Mouse (Mus musculus): Measurements from ENCODE around the gene Fam19a5. TPM values are rescaled to one million over a fixed set of nuclear protein-coding genes. Genes with fewer than 3 reads are reported as not detected.

The Fam19a5 gene
- polyA plus RNA-seq, 1 experiment: 3.7 TPM

DNA sequence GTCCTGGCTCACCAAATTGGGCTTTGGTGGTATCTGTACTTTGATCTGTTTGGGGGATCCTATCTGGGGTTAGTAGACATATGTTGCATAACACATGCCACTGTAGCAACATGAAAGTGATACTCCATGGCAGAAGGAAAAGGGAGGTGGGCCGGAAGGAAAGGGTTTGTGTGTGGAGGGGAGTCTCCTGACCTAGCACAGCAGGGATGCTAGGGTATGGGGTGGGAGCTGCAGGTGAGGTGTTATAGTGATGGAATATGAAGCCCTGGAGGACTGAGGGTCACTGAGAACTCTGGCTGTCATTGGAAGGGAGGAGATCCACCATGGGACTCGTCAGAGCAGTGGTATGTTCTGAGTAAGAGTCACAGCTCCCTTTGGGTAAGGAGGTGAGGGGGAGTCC lies 239.2 kb downstream of the Fam19a5 start:
- Histone ChIP-seq H3K4me1 (ENCODE audit: control insufficient read depth, insufficient read depth, low read length) (no peaks in the 10 kb centered on the region), H3K27ac (ENCODE audit: insufficient read depth, low read length) (no peak overlapping the region), H3K4me3 (ENCODE audit: insufficient read depth, low read length) (no peak overlapping the region)
- TF ChIP-seq CTCF (IDR thresholded peaks at IDR 0.05; ENCODE audit: borderline replicate concordance, insufficient read depth, low read length) (no peak), POLR2A (IDR thresholded peaks at IDR 0.05; ENCODE audit: low read depth, low read length) (no peak)

DNA sequence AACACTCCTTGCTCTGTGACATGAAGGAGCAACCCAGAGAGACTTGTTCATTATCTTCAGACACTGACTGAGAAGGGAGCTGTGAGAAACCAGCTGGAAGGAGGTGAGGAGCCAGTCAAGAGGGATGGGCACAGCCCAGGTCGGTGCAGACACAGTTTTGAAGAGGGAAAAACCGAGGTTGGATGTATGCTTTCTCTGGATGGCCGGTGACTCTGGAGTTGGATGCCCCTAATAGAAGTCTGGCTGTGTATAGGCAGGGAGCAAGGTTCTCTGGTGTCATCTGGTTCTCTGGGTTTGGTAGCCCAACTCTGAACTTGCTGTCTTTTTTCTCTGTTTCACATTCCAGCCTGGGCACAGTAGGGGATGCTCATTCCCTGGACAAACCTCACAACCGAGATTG lies 245.6 kb downstream of the Fam19a5 start:
- Histone ChIP-seq H3K4me3 (ENCODE audit: insufficient read depth, low read length) (no peak overlapping the region), H3K4me1 (ENCODE audit: control insufficient read depth, insufficient read depth, low read length) (no peaks in the 10 kb centered on the region), H3K27ac (ENCODE audit: insufficient read depth, low read length) (no peak overlapping the region)
- TF ChIP-seq CTCF (IDR thresholded peaks at IDR 0.05; ENCODE audit: borderline replicate concordance, insufficient read depth, low read length) (no peak), POLR2A (IDR thresholded peaks at IDR 0.05; ENCODE audit: low read depth, low read length) (no peak)

DNA sequence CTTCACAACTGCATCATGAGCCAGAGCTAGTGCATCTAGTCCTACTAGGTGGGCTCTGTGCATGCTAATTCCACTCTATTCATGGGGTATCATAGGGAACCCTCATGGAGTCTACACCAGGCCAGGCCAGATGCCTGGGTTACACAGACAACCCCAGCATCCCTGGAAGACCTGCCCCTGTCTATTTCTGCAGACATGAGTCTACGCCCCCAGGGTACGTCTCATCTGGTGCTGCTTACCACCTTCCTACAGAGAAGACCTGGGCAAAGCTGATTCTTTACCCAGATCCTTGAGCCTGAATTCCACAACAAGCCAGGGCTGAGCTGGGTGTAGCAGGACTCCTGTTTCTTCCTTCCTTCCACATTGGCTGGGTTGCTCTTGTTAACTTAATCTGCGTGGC lies 249.6 kb downstream of the Fam19a5 start:
- no peaks in the 10 kb centered on the region for H3K4me1 ChIP-seq (ENCODE audit: control insufficient read depth, insufficient read depth, low read length)
- no peak for TF ChIP-seq CTCF (IDR thresholded peaks at IDR 0.05; ENCODE audit: borderline replicate concordance, insufficient read depth, low read length)
- TF ChIP-seq POLR2A (IDR thresholded peaks at IDR 0.05; ENCODE audit: low read depth, low read length): no peak
- H3K4me3 ChIP-seq (ENCODE audit: insufficient read depth, low read length): no peak overlapping the region
- no peak overlapping the region for H3K27ac ChIP-seq (ENCODE audit: insufficient read depth, low read length)

DNA sequence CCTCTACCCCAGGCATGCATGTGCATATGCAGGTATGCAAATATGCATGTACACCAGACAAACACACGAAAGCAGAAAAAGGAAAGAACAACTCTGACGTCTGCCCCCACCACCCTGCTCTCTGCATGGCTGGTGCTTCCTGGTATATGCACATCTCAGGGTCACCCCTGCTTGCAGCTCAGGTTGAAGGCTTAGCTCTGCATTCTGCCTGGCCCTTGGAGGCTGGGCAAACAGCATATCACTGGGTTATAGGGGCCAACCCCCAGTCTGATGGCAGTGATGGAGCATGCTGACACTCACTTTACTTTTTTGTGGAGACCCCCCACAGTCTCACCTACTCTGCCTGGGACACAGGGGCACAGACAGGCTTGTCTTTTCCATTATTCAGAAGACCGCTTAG lies 252.5 kb downstream of the Fam19a5 start:
- H3K4me1 ChIP-seq (ENCODE audit: control insufficient read depth, insufficient read depth, low read length): no peaks in the 10 kb centered on the region
- no peak overlapping the region for H3K27ac ChIP-seq (ENCODE audit: insufficient read depth, low read length)
- no peak for TF ChIP-seq CTCF (IDR thresholded peaks at IDR 0.05; ENCODE audit: borderline replicate concordance, insufficient read depth, low read length)
- no peak for TF ChIP-seq POLR2A (IDR thresholded peaks at IDR 0.05; ENCODE audit: low read depth, low read length)
- no peak overlapping the region for H3K4me3 ChIP-seq (ENCODE audit: insufficient read depth, low read length)

All from embryonic fibroblast, embryonic 13.5 days (primary cell).